Mouse (Mus musculus): ENCODE measurements around the gene Zfp689. TPM values are rescaled to one million over a fixed set of nuclear protein-coding genes. Genes with fewer than 3 reads are reported as not detected.
"Not testable (repeated sequence)": the region's sequence is repeated elsewhere in the genome, so short reads cannot be mapped to it uniquely, and the experiment has no call there.

Zfp689 gene
- total RNA-seq, 2 experiments from 2014 or later, result 5.4 to 7.9 TPM

GRCm38 (mm10) chr7:127421388-127422191, 27.4 kb downstream of the Zfp689 start, which contains the start of gene Zfp688:
Gene Zfp688, minus strand, starts transcription at chr7:127422068.
- intact Hi-C loops (cut with DNase I), result no loop called here
- peak; percentile 91 to 92 for DNase-seq (ENCODE audit: low spot score in 2 of 2)

- intact Hi-C loops (cut with DNase I), result no loop called here
- DNase-seq (ENCODE audit: low spot score in 2 of 2), result no peak
Observed at GRCm38 (mm10) chr7:127411418-127411817, 37.5 kb downstream of the Zfp689 start.

DNA sequence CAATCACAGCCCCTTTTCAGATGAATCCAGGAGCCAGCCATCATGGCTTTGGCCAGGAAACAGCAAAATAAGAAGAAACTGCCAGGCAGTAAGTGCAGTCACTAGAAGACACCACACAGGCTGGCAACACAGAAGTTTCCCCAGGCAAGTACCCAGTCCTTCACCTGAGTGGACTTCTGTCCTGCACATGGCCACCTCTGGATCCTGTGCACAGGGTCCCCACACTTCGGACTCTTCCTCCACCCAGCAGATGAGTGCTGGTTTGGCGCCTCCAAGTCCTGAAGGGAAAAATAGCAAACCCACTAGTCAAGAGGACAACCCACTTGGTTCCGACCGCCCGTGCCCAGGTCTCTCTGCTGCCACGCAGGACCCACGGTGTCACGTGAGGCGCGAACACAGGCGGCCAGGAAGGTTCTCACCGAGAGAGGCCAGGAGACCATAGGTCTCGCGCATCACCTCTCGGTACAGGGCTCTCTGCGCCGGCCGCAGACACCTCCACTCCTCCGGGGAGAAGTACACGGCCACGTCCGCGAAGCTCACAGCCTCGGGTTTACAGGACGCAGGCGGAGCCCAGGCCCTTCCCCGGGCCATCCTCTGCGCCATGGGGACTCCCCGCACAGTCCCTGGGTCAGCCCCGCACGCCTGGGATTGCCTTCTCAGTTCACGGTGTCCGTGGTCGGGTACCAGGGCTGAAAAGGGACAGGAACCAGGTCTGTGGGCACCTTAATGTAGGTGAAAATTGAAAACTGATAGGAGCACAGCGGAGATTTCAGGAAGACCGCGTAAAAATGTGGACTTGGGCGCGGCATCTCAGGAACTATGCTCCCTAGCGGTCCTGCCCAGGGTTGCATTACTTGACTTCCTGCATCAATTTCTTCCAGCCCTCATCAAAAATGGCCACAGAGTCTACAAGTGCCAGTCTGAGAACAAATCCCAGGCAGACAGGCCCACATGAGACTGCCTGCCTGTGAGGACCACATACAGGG, 42.7 kb downstream of the Zfp689 start, which contains the start of gene Zfp764:
Zfp764 (minus strand) TSS at position 821 of the 986 bp plus-strand sequence.
- DNase-seq (ENCODE audit: low spot score in 2 of 2), result peak; percentile 89 to 92
- intact Hi-C loops (cut with DNase I), result not testable (repeated sequence)

DNA sequence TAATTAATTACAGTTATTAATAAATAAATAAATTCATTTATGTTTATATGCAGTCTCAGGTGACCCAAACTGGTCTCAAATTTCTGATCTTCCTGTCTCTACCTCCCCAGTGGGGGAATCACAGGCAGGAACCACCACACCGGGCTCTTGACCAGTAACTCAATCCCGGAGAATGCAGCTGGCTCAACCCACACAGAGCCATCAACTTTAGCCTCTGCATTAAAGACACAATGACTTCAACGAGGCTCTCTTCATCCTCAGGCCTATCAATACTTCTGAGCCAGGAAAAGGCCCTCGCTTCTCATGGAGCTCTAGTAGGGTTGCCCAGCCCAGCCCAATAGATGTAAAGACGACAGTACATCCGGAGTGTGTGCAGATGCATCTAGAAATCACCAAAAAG, 44.9 kb downstream of the Zfp689 start:
- DNase-seq (ENCODE audit: low spot score in 2 of 2); intact Hi-C loops (cut with DNase I): not testable (repeated sequence)

- intact Hi-C loops (cut with DNase I), result no loop called here
- DNase-seq (ENCODE audit: low spot score in 2 of 2), result no peak
Observed at GRCm38 (mm10) chr7:127402980-127403379, 46.0 kb downstream of the Zfp689 start.

GRCm38 (mm10) chr7:127400355-127400754, 48.6 kb downstream of the Zfp689 start:
- no peak for DNase-seq (ENCODE audit: low spot score in 2 of 2)
- intact Hi-C loops (cut with DNase I), result no loop called here

DNA sequence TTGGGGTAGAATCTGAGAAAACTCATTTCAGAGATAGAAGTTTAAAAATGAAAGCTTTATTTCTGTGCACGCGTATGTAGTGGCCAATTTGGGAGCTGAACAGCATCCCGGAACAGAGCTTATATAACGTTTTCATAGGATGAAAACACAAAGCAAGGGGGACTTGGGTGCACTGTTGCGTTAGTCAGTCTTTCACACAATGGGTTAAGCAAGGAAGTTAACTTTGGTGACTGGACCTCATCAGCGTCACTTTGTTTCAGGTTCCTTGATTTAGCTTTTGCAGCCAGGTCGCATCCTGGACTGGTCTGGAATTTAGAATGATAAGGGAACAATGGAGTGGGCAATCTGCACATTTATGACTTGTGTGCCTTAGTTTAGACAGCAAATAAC, 55.0 kb downstream of the Zfp689 start:
- DNase-seq (ENCODE audit: low spot score in 2 of 2), result no peak
- intact Hi-C loops (cut with DNase I), result no loop called here

DNA sequence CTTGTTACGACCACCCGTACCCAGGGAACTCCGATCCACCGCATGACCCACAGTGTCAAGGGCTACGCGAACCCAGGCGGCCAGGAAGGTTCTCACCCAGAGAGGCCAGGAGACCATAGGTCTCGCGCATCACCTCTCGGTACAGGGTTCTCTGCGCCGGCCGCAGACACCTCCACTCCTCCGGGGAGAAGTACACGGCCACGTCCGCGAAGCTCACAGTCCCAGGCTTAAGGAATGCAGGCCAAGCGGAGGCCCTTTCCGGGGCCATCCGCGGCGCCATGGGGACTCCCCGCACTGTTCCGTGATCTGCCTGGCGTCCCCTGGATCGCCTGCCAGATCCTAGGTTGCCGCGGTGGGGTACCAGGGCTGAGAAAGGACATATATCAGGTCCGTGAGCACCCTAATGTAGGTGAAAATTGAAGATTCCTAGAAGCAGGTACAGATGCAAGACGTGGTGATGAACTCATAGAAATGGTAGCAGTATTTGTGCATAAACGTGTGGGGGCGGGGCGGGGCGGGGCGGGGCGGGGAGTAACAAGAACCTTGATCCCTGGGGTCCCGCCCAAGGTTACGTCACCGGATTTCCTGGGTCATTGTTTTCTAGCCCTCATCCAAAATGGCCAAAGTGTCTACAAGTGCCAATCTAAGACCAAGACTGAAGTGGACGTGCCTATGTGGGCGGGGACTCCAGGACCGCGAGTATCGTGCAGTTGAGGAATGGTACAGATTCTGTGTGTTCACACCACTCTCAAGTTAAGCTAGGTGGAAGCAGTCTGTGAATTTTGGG, 55.6 kb downstream of the Zfp689 start, which contains the start of gene E430018J23Rik:
E430018J23Rik (minus strand) TSS at position 473 of the 787 bp plus-strand sequence.
- intact Hi-C loops (cut with DNase I), result no loop called here
- peak; percentile 98 for DNase-seq (ENCODE audit: low spot score in 2 of 2)

- intact Hi-C loops (cut with DNase I), result no loop called here
- DNase-seq (ENCODE audit: low spot score in 2 of 2), result no peak
Observed at GRCm38 (mm10) chr7:127392251-127392824, 56.6 kb downstream of the Zfp689 start.

Small RNA genes lying within 50 kb of the gene (microRNA-seq; reads per million reads assigned to microRNA genes)
- gene Gm47278 (0 reads per million in 2 experiments), gene Mir7060 (0 to 0.34 reads per million in 2 experiments)

Other genes with a start within 250 kb of the Zfp689 start
- gene Tbc1d10b, start 240.7 kb downstream of the Zfp689 start, total RNA-seq (2021), result 10 to 100 TPM; 82.8 to 83.9 TPM
- 1 to 10 TPM; 1.7 to 4.2 TPM for gene Mylpf, start 240.3 kb downstream of the Zfp689 start, total RNA-seq (2021)
- 10 to 100 TPM; 17.7 to 19.2 TPM for gene Zfp553, start 216.1 kb downstream of the Zfp689 start, total RNA-seq (2021)
- 1 to 10 TPM; 5.9 to 6.3 TPM for gene Sept1, start 216.0 kb downstream of the Zfp689 start, total RNA-seq (2021)
- gene Zfp771, start 204.9 kb downstream of the Zfp689 start, total RNA-seq (2021), result 10 to 100 TPM; 62.0 to 63.9 TPM
- gene Dctpp1, start 188.4 kb downstream of the Zfp689 start, total RNA-seq (2021), result 10 to 100 TPM; 32.1 to 38.3 TPM
- 10 to 100 TPM; 45.9 to 50.3 TPM for gene Sephs2, start 175.1 kb downstream of the Zfp689 start, total RNA-seq (2021)
- under 1 TPM; 0.59 to 0.72 TPM for gene Itgal, start 152.9 kb downstream of the Zfp689 start, total RNA-seq (2021)
- gene Zfp768, start 103.6 kb downstream of the Zfp689 start, total RNA-seq (2021), result 10 to 100 TPM; 10.9 to 13.0 TPM
- 1 to 10 TPM; 5.4 to 7.8 TPM for gene Zfp747, start 73.1 kb downstream of the Zfp689 start, total RNA-seq (2021)
- 1 to 10 TPM; 2.7 to 2.8 TPM for gene 9130019O22Rik, start 62.0 kb downstream of the Zfp689 start, total RNA-seq (2021)
- gene E430018J23Rik, start 55.5 kb downstream of the Zfp689 start, total RNA-seq (2021), result 1 to 10 TPM; 6.2 to 6.8 TPM
- 1 to 10 TPM; 2.9 to 4.1 TPM for gene Zfp764, start 42.3 kb downstream of the Zfp689 start, total RNA-seq (2021)
- 10 to 100 TPM; 11.4 to 11.7 TPM for gene Zfp688, start 27.1 kb downstream of the Zfp689 start, total RNA-seq (2021)
- gene Prr14, start 10.5 kb upstream of the Zfp689 start, total RNA-seq (2021), result 10 to 100 TPM; 27.2 to 32.5 TPM
- gene Fbrs, start 30.0 kb upstream of the Zfp689 start, total RNA-seq (2021), result 10 to 100 TPM; 52.9 to 66.0 TPM
- 100 to 1,000 TPM; 112 to 114 TPM for gene Srcap, start 62.8 kb upstream of the Zfp689 start, total RNA-seq (2021)
- gene Gm42715, start 70.4 kb upstream of the Zfp689 start, total RNA-seq (2021), result 10 to 100 TPM in 1 of 2 experiments, 1 to 10 TPM in 1; 10.0 to 14.0 TPM
- 1 to 10 TPM; 2.3 to 3.2 TPM for gene Tmem265, start 112.2 kb upstream of the Zfp689 start, total RNA-seq (2021)
- gene Phkg2, start 124.2 kb upstream of the Zfp689 start, total RNA-seq (2021), result 10 to 100 TPM; 71.5 to 75.9 TPM
- gene Ccdc189, start 139.4 kb upstream of the Zfp689 start, total RNA-seq (2021), result 10 to 100 TPM in 1 of 2 experiments, 1 to 10 TPM in 1; 9.5 to 11.3 TPM
- 10 to 100 TPM; 69.5 to 74.7 TPM for gene Rnf40, start 139.6 kb upstream of the Zfp689 start, total RNA-seq (2021)
- 10 to 100 TPM; 24.1 to 25.7 TPM for gene Zfp629, start 166.6 kb upstream of the Zfp689 start, total RNA-seq (2021)